Mouse (Mus musculus): ENCODE measurements around the gene Ier5l. TPM values are rescaled to one million over a fixed set of nuclear protein-coding genes. Genes with fewer than 3 reads are reported as not detected.

The Ier5l gene
- total and polyA plus RNA-seq, 3 experiments: 0.31 to 0.98 (median 0.51) TPM

DNA sequence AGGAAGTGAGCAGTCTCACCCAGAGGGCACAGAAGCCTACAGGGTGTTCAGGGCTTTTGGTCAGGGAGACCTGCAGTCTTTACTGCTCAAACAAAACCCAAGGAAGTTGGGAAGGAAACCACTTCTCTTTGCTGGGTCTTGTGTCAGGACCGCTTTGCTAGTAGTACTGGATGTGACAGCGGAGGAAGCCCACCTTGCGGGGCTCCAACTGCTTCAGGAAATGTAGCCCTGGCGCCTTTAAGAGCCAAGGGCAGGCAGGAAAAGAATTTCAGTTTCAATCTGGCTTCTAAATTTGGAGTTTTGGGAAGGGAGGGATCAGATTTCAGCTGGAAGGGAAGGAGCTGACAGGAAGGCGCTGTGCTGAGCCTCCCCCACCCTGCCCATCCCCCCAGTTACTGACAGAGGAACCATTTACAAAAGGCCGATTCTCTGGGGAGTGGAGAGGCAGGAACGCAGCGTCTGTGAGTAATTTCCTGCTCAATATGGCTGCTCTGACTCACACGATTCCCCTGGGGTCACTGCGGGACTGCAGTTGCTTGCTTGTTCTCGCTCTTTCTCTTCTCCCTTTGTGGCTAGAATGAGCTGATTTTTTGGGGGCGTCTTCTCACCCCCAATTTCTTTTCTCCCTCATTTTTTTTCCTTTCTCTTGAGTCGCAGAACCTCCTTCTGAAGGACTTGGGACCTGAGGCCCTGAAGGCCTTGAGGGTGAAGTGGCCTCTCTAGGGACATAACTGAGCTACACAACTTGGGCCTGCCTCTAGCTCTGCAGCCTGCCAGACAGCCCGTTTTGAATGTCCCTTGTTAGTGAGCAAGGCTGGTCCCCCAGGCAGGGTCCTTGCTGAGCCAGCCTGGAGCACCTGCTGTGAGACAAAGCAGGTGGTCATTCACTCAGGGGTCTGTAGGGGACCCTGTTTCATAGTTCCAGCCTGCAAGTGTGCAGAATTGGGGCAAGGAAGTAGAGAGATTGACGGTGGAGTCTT, 32.2 kb downstream of the Ier5l start:
- no peaks in the 10 kb centered on the region for H3K9me3 ChIP-seq (replicated peaks; ENCODE audit: low read length)
- no peaks in the 10 kb centered on the region for H3K27me3 ChIP-seq (replicated peaks)
- in situ Hi-C loops (cut with MboI; ENCODE audit: low pct_ligation_motif_present, low pct_unique_long_range_greater_than_20kb, low sequenced_read_pairs): no loop called here
- dilution Hi-C loops (cut with MboI; ENCODE audit: extremely low pct_ligation_motif_present, extremely low pct_unique_long_range_greater_than_20kb, low sequenced_read_pairs): no loop called here
- peaks cover 47 to 83% of the 10 kb centered on the region in 2 experiments for H3K36me3 ChIP-seq (replicated peaks in 1 of 2; ENCODE audit: control insufficient read depth in 1 of 2, insufficient read depth in 1 of 2, low read length in 1 of 2)
- peak overlapping the region; percentile 69 for H3K9ac ChIP-seq (ENCODE audit: insufficient read depth, low read depth)
- H3K79me2 ChIP-seq (replicated peaks; ENCODE audit: control insufficient read depth, extremely low read depth, insufficient read depth, poor library complexity, severe bottlenecking): no peaks in the 10 kb centered on the region
- peak overlapping the region; percentile 88 for H3K27ac ChIP-seq (ENCODE audit: insufficient read depth, low read depth)
- DNase-seq (ENCODE audit: extremely low read depth): peak; percentile 99
- peaks cover 31 to 59% of the 10 kb centered on the region in 2 experiments for H3K4me1 ChIP-seq (ENCODE audit: control insufficient read depth in 1 of 2, insufficient read depth in 2 of 2)
- H3K4me2 ChIP-seq (ENCODE audit: insufficient read depth, low read depth, poor library complexity, severe bottlenecking): peak overlapping the region; percentile 75
- peak overlapping the region; percentile 7 to 32 (median 20) for H3K4me3 ChIP-seq (replicated peaks in 1 of 3; ENCODE audit: low read depth in 2 of 3, low read length in 2 of 3, poor library complexity in 1 of 3)
- TF ChIP-seq ZKSCAN1 (IDR thresholded peaks at IDR 0.05; ENCODE audit: borderline replicate concordance, low read depth, low read length) (no peak), USF2 (conservative IDR thresholded peaks at IDR 0.05; ENCODE audit: low read depth, low read length) (no peak), RAD21 (IDR thresholded peaks at IDR 0.05; ENCODE audit: low read depth, low read length) (peak; percentile 21), MAZ (IDR thresholded peaks at IDR 0.05; ENCODE audit: low read depth, low read length) (peak; percentile 93), CHD2 (IDR thresholded peaks at IDR 0.05; ENCODE audit: low read length) (peak; percentile 99), NELFE (IDR thresholded peaks at IDR 0.05; ENCODE audit: low read depth, low read length) (peak; percentile 53; the same call in 1 of the 2 replicates), SIN3A (IDR thresholded peaks at IDR 0.05; ENCODE audit: low read length) (peak; percentile 94), USF1 (IDR thresholded peaks at IDR 0.05; ENCODE audit: low read depth, low read length) (no peak), JUND (conservative IDR thresholded peaks at IDR 0.05; ENCODE audit: low read depth, low read length) (peak; percentile 90), MEF2A (IDR thresholded peaks at IDR 0.05; ENCODE audit: borderline replicate concordance, low read depth, low read length) (peak; percentile 94), CHD1 (IDR thresholded peaks at IDR 0.05; ENCODE audit: low read depth, low read length) (no peak), ETS1 (conservative IDR thresholded peaks at IDR 0.05; ENCODE audit: low read depth, low read length) (peak; percentile 95), IRF4 (IDR thresholded peaks at IDR 0.05; ENCODE audit: low read depth, low read length) (peak; percentile 96), CTCF (conservative IDR thresholded peaks at IDR 0.05 in 1 of 2, IDR thresholded peaks at IDR 0.05 in 1 of 2; ENCODE audit: low read depth in 2 of 2, low read length in 2 of 2) (0 out of 4 replicates have a peak, but pooled peaks of 1 of the 2 experiments have one; percentile 22), KAT2A (IDR thresholded peaks at IDR 0.05; ENCODE audit: insufficient replicate concordance, low read length) (peak; percentile 93), BHLHE40 (IDR thresholded peaks at IDR 0.05; ENCODE audit: low read depth, low read length) (peak; percentile 81), RCOR1 (conservative IDR thresholded peaks at IDR 0.05; ENCODE audit: low read depth, low read length) (peak; percentile 93; the same call in 1 of the 2 replicates), ELF1 (IDR thresholded peaks at IDR 0.05; ENCODE audit: low read depth, low read length) (peak; percentile 74), ZC3H11A (IDR thresholded peaks at IDR 0.05; ENCODE audit: low read depth, low read length) (no peak), MAFK (IDR thresholded peaks at IDR 0.05; ENCODE audit: insufficient replicate concordance, low read length) (no peak; the same call in 1 of the 2 replicates), MAX (IDR thresholded peaks at IDR 0.05; ENCODE audit: low read length) (peak; percentile 74), UBTF (IDR thresholded peaks at IDR 0.05; ENCODE audit: low read depth, low read length) (no peak; the same call in 1 of the 2 replicates), MYC (IDR thresholded peaks at IDR 0.05; ENCODE audit: low read depth, low read length) (peak; percentile 66; the same call in 1 of the 2 replicates), TCF12 (IDR thresholded peaks at IDR 0.05; ENCODE audit: low read depth, low read length) (peak; percentile 91; the same call in 1 of the 2 replicates), NRF1 (IDR thresholded peaks at IDR 0.05; ENCODE audit: low read depth, low read length) (peak; percentile 59), JUN (IDR thresholded peaks at IDR 0.05; ENCODE audit: insufficient read depth, low read depth, low read length) (peak; percentile 85), ZNF384 (IDR thresholded peaks at IDR 0.05; ENCODE audit: low read depth, low read length) (peak; percentile 68), EP300 (IDR thresholded peaks at IDR 0.05; ENCODE audit: low read length) (peak; percentile 95), POLR2AphosphoS2 (IDR thresholded peaks at IDR 0.05; ENCODE audit: low read depth, low read length) (no peak), HCFC1 (IDR thresholded peaks at IDR 0.05; ENCODE audit: low read depth, low read length) (peak; percentile 85), GABPA (IDR thresholded peaks at IDR 0.05; ENCODE audit: insufficient replicate concordance, low read depth, low read length) (no peak; the same call in 1 of the 2 replicates), MXI1 (IDR thresholded peaks at IDR 0.05; ENCODE audit: low read depth, low read length) (peak; percentile 82), POLR2A (IDR thresholded peaks at IDR 0.05; ENCODE audit: low read depth, low read length) (peak; percentile 50; the same call in 1 of the 2 replicates), TBP (conservative IDR thresholded peaks at IDR 0.05; ENCODE audit: low read depth, low read length) (0 out of 2 replicates have a peak, but pooled peaks have one; percentile 47), PAX5 (IDR thresholded peaks at IDR 0.05; ENCODE audit: low read length) (no peak), SMC3 (IDR thresholded peaks at IDR 0.05; ENCODE audit: low read depth, low read length) (peak; percentile 43), ZMIZ1 (IDR thresholded peaks at IDR 0.05; ENCODE audit: low read depth, low read length) (peak; percentile 73; the same call in 1 of the 2 replicates)
